Mouse (Mus musculus) stomach, embryonic 15.5 days (tissue): ENCODE measurements around the gene Swi5. TPM values are rescaled to one million over a fixed set of nuclear protein-coding genes. Genes with fewer than 3 reads are reported as not detected.
A peak's percentile ranks its signal among the peaks of the same experiment; 100 is the strongest.

Experiments
- ATAC-seq: fragments of 200-750 bp; cut with Nextera tagmentation; 2 replicates; pipeline ENCODE4 v1.8.0; 2017; ENCODE audit warnings: low read depth, moderate number of reproducible peaks, moderate TSS enrichment; ENCODE audit not compliant: insufficient read depth, low FRiP score
- H3K27ac ChIP-seq: fragments of 300-500 bp; sonication (generic); 2 replicates; pipeline ENCODE4 v1.5.1; 2015; ENCODE audit warnings: mild to moderate bottlenecking, inconsistent platforms
- H3K27me3 ChIP-seq: fragments of 300-500 bp; sonication (generic); replicated peaks from 2 replicates; pipeline ENCODE4 v1.6.1; 2015; ENCODE audit warnings: inconsistent platforms
- H3K36me3 ChIP-seq: fragments of 300-500 bp; sonication (generic); 2 replicates; pipeline ENCODE4 v1.6.1; 2015; ENCODE audit warnings: inconsistent platforms
- H3K4me1 ChIP-seq: fragments of 300-500 bp; sonication (generic); 2 replicates; pipeline ENCODE4 v1.6.1; 2015; ENCODE audit warnings: inconsistent platforms
- H3K4me2 ChIP-seq: fragments of 300-500 bp; sonication (generic); 2 replicates; pipeline ENCODE4 v1.6.1; 2015; ENCODE audit warnings: mild to moderate bottlenecking, inconsistent platforms
- H3K4me3 ChIP-seq: fragments of 300-500 bp; sonication (generic); replicated peaks from 2 replicates; pipeline ENCODE4 v1.5.1; 2015; ENCODE audit warnings: inconsistent platforms
- H3K9ac ChIP-seq: fragments of 300-500 bp; sonication (generic); 2 replicates; pipeline ENCODE4 v1.6.1; 2015; ENCODE audit warnings: inconsistent platforms
- H3K9me3 ChIP-seq: fragments of 300-500 bp; sonication (generic); 2 replicates; pipeline ENCODE4 v1.6.1; 2016; ENCODE audit warnings: inconsistent platforms
- WGBS: fragments of 180-500 bp; shearing (Covaris S2); methylation state at CpG from one replicate; pipeline ENCODE4 v1.1.7; 2015; 5-methylcytosine and 5-hydroxymethylcytosine counted together
- polyA plus RNA-seq: library from polyadenylated mRNA; unstranded; fragments of >200 nt; fragmentation: Nextera tagmentation; extraction: Ambion mirVana; gene quantifications from 2 replicates; pipeline ENCODE4 v1.2.1, GENCODE M21; 2015

Gene Swi5
- polyA plus RNA-seq, 1 experiment from 2014 or later: 418 TPM

DNA sequence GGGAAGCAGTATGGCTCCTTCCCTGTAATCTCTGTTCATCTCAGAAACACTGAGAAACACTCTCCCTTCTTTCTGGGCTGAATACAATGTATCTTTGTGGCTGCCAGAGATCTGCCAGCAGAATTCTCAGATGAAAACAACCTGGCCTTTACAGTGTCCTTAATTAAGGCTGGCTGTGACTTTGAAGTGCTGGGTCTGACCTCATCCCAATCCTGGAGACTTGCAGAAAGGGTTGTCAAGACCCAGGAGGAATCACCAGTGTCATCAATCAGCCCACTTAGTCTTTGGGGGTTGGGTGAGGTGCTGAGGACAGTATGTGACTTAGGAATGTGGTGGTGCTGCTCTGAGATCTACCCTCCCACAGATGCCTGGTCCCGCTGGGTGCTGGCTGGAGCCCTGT, 34.5 kb downstream of the Swi5 start:
- H3K9ac ChIP-seq: no peak overlapping the region
- 63% methylated on average over 1 of the region's 1 CpGs for WGBS
- no peaks in the 10 kb centered on the region for H3K9me3 ChIP-seq
- no peak for ATAC-seq
- H3K27ac ChIP-seq: no peak overlapping the region
- H3K4me1 ChIP-seq: 0 out of 2 replicates have a peak, but pooled peaks cover 4% of the 10 kb centered on the region
- H3K4me2 ChIP-seq: no peak overlapping the region
- H3K27me3 ChIP-seq: no peaks in the 10 kb centered on the region
- H3K4me3 ChIP-seq: no peak overlapping the region
- H3K36me3 ChIP-seq: peaks cover 44% of the 10 kb centered on the region

DNA sequence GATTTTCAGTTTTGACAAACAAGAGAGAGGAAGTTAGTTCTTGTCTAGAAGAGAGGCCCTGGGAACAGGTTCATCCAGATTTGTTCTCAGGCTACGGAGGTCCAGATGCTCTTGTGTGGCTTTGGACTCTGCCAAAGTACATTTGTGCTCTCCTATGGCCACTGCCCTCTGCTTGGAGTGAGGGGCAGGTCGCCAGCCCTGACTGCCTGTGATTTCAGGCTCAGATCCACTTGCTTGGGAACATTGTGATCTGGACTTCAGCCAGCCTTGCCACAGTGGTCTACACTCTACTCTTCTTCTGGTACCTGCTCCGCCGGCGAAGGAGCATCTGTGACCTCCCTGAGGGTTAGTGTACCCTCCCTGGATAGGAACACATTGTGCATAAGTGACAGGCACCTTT, 35.2 kb downstream of the Swi5 start:
- ATAC-seq: no peak; the same call in 1 of the 2 replicates
- Histone ChIP-seq H3K27ac (peak overlapping the region; percentile 49), H3K4me1 (0 out of 2 replicates have a peak, but pooled peaks cover 4% of the 10 kb centered on the region), H3K27me3 (no peaks in the 10 kb centered on the region), H3K9ac (no peak overlapping the region), H3K9me3 (no peaks in the 10 kb centered on the region), H3K4me3 (no peak overlapping the region), H3K4me2 (no peak overlapping the region), H3K36me3 (peaks cover 48% of the 10 kb centered on the region)
- WGBS: 85% methylated on average over 5 of the region's 5 CpGs

DNA sequence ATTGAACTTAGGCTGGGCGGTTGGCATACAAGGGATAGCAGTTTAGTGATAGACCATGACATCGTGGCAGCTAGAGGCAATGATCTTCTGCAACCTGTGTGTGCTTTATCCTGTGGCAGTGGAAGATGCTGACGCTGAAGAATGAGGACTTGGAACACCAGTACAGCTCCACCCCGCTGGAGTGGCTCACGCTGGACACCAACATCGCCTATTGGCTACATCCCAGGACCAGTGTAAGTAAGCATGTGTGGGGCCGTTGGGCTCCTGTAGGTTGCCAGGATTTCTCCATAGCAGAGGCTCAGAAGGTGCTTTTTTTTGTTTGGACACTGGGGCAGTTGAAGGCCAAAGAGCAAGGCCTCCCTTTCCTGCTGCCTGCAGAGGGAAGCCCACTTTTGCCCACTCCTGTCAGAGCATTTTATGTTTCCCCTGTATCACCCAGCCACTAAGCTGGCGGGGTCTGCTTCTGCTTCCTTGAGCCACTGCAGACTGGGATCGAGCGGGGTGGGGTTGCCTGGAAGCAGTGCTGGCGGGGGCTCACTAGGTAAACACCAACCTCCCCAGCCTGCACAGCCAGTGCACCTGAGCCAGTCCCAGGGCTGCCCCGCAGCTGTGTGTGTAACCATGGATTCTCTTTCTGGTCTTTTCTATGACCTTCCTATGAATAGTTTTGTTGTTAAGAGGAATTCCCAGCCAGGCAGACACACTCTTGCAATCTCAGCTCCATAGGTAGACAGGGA, 35.9 kb downstream of the Swi5 start:
- H3K9ac ChIP-seq: no peak overlapping the region
- H3K27ac ChIP-seq: peak overlapping the region; percentile 49
- peak; percentile 61 for ATAC-seq
- H3K4me3 ChIP-seq: no peak overlapping the region
- 0 out of 2 replicates have a peak, but pooled peaks cover 4% of the 10 kb centered on the region for H3K4me1 ChIP-seq
- no peaks in the 10 kb centered on the region for H3K9me3 ChIP-seq
- no peaks in the 10 kb centered on the region for H3K27me3 ChIP-seq
- no peak overlapping the region for H3K4me2 ChIP-seq
- H3K36me3 ChIP-seq: peaks cover 44% of the 10 kb centered on the region
- 71% methylated on average over 12 of the region's 12 CpGs for WGBS

DNA sequence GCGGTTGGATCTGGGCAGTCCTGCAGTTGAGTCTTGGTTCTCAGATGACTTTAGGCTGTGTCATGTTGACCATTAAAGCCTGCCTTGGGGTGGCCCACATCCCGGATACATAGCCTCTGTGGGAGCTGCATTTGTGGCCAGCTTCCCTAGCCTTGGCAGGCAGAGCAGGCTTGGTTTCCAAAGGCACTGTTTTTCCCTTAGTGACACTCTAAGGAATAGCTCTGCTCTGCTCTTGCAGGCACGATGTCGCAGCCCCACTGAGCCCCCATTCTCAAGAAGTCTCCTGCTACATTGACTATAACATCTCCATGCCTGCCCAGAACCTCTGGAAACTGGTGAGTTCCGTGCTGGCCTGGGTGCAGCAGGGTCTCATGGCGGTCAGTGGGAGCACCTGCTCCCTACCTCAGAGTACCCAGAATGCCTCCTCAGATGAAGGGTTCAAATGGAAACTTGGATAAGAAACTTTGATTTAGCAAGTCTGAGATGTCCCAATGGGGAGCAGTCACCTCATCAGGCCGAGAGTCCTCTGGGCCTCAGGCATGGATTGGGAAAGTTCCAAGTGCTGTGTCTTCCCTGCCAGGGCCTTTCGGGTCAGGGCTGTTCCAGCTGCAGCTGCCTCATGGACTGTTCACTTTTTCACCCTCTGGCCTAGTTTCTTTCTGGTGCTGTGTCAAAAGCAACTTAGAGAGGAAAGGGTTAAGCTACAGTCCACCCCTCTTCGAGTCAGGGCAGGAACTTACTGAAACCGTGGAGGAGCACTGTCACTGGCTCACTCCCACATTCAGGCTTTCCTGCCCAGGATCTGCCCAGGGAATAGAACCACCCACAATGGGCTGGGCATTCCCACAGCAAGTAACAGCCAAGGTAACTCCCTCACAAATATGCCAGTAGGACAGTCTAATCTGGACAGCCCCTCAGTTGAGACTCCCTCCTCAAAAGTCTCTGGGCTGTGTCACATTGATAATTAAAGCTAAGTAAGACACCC, 39.2 kb downstream of the Swi5 start:
- ATAC-seq: no peak
- no peaks in the 10 kb centered on the region for H3K9me3 ChIP-seq
- no peaks in the 10 kb centered on the region for H3K27me3 ChIP-seq
- H3K27ac ChIP-seq: no peak overlapping the region
- WGBS: 74% methylated on average over 10 of the region's 10 CpGs
- H3K4me3 ChIP-seq: no peak overlapping the region
- peaks cover 39% of the 10 kb centered on the region for H3K36me3 ChIP-seq
- no peak overlapping the region for H3K9ac ChIP-seq
- no peak overlapping the region for H3K4me2 ChIP-seq
- 0 out of 2 replicates have a peak, but pooled peaks cover 4% of the 10 kb centered on the region for H3K4me1 ChIP-seq

DNA sequence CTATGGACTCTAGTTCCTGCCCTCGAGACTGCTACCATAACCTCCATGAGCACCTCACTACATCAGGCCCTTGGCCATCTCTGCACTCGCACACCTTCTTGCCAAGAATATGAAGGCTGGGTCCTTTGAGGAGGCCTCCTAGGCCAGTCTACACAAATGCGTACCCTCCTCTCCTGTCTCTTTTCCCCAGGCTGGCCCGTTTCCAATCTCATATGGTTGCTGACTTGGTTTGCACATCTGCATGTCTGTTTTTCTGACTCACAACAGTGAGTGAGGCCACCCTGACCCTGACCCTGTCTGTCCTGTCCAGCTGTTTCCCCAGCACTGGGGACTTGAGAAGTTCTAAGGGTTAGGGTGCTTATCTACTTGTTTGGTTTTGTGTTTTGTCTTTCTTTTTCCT, 41.1 kb downstream of the Swi5 start:
- no peak overlapping the region for H3K9ac ChIP-seq
- H3K4me2 ChIP-seq: no peak overlapping the region
- H3K4me1 ChIP-seq: no peaks in the 10 kb centered on the region
- no peaks in the 10 kb centered on the region for H3K27me3 ChIP-seq
- no peak overlapping the region for H3K27ac ChIP-seq
- peaks cover 37% of the 10 kb centered on the region for H3K36me3 ChIP-seq
- H3K4me3 ChIP-seq: no peak overlapping the region
- no peaks in the 10 kb centered on the region for H3K9me3 ChIP-seq
- ATAC-seq: no peak
- 81% methylated on average over 4 of the region's 4 CpGs for WGBS

DNA sequence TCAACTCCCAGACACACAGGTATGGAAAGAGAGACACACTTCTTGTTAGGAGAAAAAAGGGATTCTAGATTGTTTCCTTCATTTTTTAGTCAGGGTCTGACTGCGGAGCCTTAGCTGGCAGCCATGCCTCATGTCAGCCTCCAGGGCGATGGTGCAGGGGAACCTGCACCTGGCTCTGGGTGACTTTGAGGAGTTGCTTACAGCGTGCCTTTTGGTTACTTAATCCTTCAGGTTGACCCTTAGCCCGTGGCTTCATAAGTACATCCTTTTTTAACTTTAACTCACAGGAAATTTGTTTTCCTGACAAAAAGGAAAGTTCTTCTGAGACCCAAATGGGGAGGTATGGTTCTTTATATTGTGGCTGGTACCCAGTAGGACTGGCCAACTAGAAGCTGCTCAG, 44.9 kb downstream of the Swi5 start:
- no peak overlapping the region for H3K4me2 ChIP-seq
- no peak overlapping the region for H3K9ac ChIP-seq
- no peak overlapping the region for H3K27ac ChIP-seq
- peaks cover 20% of the 10 kb centered on the region for H3K36me3 ChIP-seq
- H3K27me3 ChIP-seq: no peaks in the 10 kb centered on the region
- H3K9me3 ChIP-seq: no peaks in the 10 kb centered on the region
- no peak overlapping the region for H3K4me3 ChIP-seq
- ATAC-seq: no peak
- no peaks in the 10 kb centered on the region for H3K4me1 ChIP-seq
- WGBS: 84% methylated on average over 4 of the region's 4 CpGs

DNA sequence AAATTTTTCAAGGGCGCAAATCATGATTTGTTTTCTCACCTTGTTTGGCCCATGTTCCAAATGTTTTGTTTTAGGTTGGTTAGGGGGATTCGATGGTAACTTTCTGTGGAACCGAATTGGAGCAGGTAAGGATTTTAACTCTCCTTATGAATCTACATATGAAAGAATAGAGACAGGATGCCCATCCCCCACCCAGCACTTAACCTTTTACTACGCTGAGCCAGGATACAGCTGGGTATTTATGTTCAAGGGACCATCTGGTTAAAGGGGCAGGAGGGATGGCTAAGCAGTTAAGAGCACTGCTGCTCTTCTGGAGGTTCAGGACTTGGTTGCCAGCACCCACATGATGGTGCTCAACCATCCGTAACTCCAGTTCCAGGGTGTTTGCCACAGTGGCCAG, 47.3 kb downstream of the Swi5 start:
- Histone ChIP-seq H3K27me3 (no peaks in the 10 kb centered on the region), H3K36me3 (peaks cover 19% of the 10 kb centered on the region; the same call in 1 of the 2 replicates), H3K4me1 (peaks cover 5% of the 10 kb centered on the region; the same call in 1 of the 2 replicates), H3K4me3 (no peak overlapping the region), H3K4me2 (no peak overlapping the region), H3K9ac (no peak overlapping the region), H3K9me3 (no peaks in the 10 kb centered on the region), H3K27ac (no peak overlapping the region)
- no peak for ATAC-seq
- 79% methylated on average over 5 of the region's 5 CpGs for WGBS

DNA sequence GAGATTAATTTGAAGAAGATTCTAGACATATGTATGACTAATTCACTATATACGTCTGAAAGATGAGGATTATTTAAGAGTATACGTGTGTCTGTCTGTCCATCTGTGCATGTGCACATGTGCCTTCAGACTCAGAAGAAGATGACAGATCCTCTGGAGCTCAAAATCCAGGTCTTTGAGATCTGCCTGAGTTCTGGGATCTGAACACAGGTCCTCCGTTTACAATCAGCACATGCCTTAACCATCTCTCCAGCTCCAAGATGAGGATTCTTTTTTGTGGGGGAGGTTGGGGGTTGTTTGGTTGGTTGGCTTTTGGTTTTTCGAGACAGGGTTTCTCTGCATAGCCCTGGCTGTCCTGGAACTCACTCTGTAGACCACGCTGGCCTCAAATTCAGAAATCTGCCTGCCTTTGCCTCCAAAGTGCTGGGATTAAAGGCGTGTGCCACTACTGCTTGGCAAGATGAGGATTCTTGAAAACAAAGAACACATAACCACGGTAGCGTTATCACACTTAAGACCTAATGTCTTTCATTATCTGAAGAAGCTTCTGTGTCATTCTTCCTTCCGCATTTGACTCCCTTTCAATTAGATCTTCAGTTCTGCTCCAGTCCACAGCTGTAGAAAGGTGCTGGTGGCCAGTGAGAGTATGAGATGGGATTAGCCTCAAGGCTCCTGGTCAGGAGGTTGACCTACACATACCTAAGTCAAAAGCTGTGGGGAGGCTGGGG, 49.0 kb downstream of the Swi5 start:
- Histone ChIP-seq H3K27me3 (no peaks in the 10 kb centered on the region), H3K4me2 (no peak overlapping the region), H3K9ac (no peak overlapping the region), H3K4me1 (peaks cover 13% of the 10 kb centered on the region; the same call in 1 of the 2 replicates), H3K9me3 (no peaks in the 10 kb centered on the region), H3K36me3 (peaks cover 10% of the 10 kb centered on the region; the same call in 1 of the 2 replicates), H3K27ac (no peak overlapping the region), H3K4me3 (no peak overlapping the region)
- WGBS: 89% methylated on average over 9 of the region's 9 CpGs
- ATAC-seq: no peak

DNA sequence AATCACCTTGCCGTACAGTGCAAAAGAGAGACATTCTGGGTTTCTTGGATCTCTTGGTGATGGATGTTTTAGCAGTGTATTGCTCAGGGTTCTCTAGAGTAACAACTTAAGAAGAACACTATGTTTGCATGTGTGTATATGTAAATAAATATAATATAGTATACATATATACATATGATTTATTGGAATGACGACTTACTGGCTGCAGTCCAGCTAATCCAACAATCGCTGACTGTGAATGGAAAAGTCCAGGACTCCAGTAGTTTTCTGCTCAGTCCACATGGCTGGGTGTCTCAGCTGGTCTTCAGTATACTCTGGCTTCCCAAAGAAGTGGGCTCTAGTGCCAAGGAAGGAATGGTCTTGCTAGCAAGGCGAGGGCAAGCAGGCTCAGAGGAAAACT, 50.3 kb downstream of the Swi5 start:
- ATAC-seq: no peak; the same call in 1 of the 2 replicates
- Histone ChIP-seq H3K4me2 (peak overlapping the region; percentile 85), H3K9ac (no peak overlapping the region)

DNA sequence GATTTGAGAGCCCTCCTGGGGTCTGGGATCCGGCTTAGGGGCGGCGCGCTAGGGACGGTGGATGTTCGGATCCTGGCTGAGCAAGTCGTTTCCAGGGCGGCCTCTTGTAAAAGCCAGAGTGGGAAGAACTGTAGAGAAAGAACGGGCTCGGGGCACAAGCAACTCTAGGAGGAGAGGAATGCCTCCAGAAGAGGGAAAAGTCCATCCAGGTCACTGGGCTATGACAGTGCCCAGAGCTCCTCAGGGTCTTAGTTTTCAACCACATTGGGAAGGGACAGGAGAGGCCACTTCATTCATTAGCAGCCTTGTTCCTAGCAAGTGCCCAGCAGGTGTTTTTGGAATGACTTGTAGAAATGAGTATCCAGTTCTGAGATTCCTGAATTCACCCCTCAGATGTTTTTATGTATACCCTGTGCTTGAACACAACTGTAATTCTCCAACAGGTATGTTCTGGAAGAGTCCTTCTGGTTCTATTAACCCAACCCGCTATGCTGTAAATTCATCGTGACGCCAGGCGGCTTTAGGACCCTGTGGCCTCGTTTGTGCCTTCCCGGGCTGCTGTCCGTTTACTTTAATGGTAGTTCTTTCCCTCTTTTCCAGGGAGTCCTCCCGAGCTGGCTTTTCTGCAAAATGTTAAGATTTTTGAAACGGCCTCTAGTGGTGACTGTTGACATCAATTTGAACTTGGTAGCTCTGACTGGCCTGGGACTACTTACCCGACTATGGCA, 51.0 kb downstream of the Swi5 start:
- Histone ChIP-seq H3K36me3 (peaks cover 24% of the 10 kb centered on the region), H3K4me3 (peak overlapping the region; percentile 67), H3K9me3 (no peaks in the 10 kb centered on the region), H3K4me2 (peak overlapping the region; percentile 85), H3K27me3 (no peaks in the 10 kb centered on the region), H3K4me1 (peaks cover 13% of the 10 kb centered on the region; the same call in 1 of the 2 replicates), H3K27ac (peak overlapping the region; percentile 92), H3K9ac (peak overlapping the region; percentile 44)
- peak; percentile 18 for ATAC-seq
- WGBS: under 1% methylated on average over 20 of the region's 20 CpGs

More for the DNA sequence above, 50.3 kb downstream of the Swi5 start:
- peaks cover 13% of the 10 kb centered on the region; the same call in 1 of the 2 replicates for H3K4me1 ChIP-seq
- peak overlapping the region; percentile 67 for H3K4me3 ChIP-seq
- H3K27me3 ChIP-seq: no peaks in the 10 kb centered on the region
- peak overlapping the region; percentile 92 for H3K27ac ChIP-seq
- no peaks in the 10 kb centered on the region for H3K9me3 ChIP-seq
- WGBS: 26% methylated on average over 4 of the region's 4 CpGs
- peaks cover 20% of the 10 kb centered on the region for H3K36me3 ChIP-seq
